ENCODE assay signal across 8 mouse cellular contexts in the genomic region with DNA sequence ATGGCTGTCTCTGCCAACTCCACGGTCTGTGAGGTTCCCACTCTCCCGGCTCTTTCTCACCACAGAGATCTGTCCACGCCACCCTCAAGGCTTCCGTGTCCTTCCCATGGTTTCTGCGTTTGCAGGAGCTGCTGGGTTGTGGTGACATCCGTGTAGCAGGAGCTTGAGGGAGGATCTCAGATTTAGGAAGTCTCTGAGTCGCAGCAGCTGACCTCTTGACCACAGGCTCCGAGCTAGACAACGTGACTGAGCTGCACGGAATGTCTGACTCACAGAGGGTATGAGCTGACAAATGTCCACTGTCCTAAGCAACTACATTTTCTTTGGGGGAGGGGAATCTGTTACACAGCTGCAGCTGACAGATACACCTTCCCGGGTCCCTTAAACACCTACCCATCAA. TPM values are rescaled to one million over a fixed set of nuclear protein-coding genes. Genes with fewer than 3 reads are reported as not detected.
A peak's percentile ranks its signal among the peaks of the same experiment; 100 is the strongest.
DNase-seq lines count a peak whose midpoint lies in the region; ATAC-seq and TF ChIP-seq lines count a peak whose summit lies in the region.

A gene (minus strand): TSS at position 236 of the 400 bp plus-strand sequence.

- no peaks in the 10 kb centered on the region for H3K36me3 ChIP-seq in heart, embryonic 15.5 days
- H3K36me3 ChIP-seq in midbrain, embryonic 16.5 days (ENCODE audit: control insufficient read depth, insufficient read depth, low read length), result no peaks in the 10 kb centered on the region

- TF ChIP-seq CTCF in bone marrow macrophage, adult 2 months (IDR thresholded peaks at IDR 0.05; ENCODE audit: low read depth, low read length), result no peak

- peak within 1 kb of the TSS; percentile 87 for H3K27ac ChIP-seq in bone marrow macrophage, adult 2 months (ENCODE audit: insufficient read depth, low read depth, low read length)
- peak within 1 kb of the TSS; percentile 67; the same call in 1 of the 2 replicates for H3K27ac ChIP-seq in heart, embryonic 15.5 days
- no peak within 1 kb of the TSS for H3K27ac ChIP-seq in midbrain, embryonic 16.5 days (ENCODE audit: low read length)

- peaks cover 59% of the 10 kb centered on the region for H3K4me1 ChIP-seq in bone marrow macrophage, adult 2 months (ENCODE audit: control insufficient read depth, insufficient read depth, low read length)
- peaks cover 47% of the 10 kb centered on the region for H3K4me1 ChIP-seq in heart, embryonic 15.5 days (replicated peaks)
- no peaks in the 10 kb centered on the region for H3K4me1 ChIP-seq in midbrain, embryonic 16.5 days (ENCODE audit: control insufficient read depth, insufficient read depth, low read length)

- no peak within 1 kb of the TSS for H3K4me2 ChIP-seq in heart, embryonic 15.5 days
- no peak within 1 kb of the TSS for H3K4me2 ChIP-seq in midbrain, embryonic 16.5 days (ENCODE audit: low read length)

- H3K27me3 ChIP-seq in heart, embryonic 15.5 days, result no peaks in the 10 kb centered on the region
- no peaks in the 10 kb centered on the region for H3K27me3 ChIP-seq in midbrain, embryonic 16.5 days (ENCODE audit: control insufficient read depth, insufficient read depth, low read depth, low read length)

- no peaks in the 10 kb centered on the region for H3K9me3 ChIP-seq in heart, embryonic 15.5 days (replicated peaks)
- no peaks in the 10 kb centered on the region for H3K9me3 ChIP-seq in midbrain, embryonic 16.5 days (replicated peaks; ENCODE audit: control insufficient read depth, low read length, poor library complexity, severe bottlenecking)

- ATAC-seq in heart, embryonic 15.5 days (replicated peaks; ENCODE audit: insufficient number of reproducible peaks, insufficient read depth, low FRiP score, low read depth), result no peak
- ATAC-seq in midbrain, embryonic 16.5 days, result no peak

- intact Hi-C loops in gastrocnemius, postnatal 36 days (cut with DNase I), result no loop called here

- TF ChIP-seq POLR2A in bone marrow macrophage, adult 2 months (IDR thresholded peaks at IDR 0.05; ENCODE audit: borderline replicate concordance, low read depth, low read length), result no peak

- 69% methylated on average over 11 of the region's 11 CpGs for WGBS in heart, embryonic 15.5 days
- 85% methylated on average over 11 of the region's 11 CpGs for WGBS in midbrain, embryonic 16.5 days

- H3K4me3 ChIP-seq in bone marrow macrophage, adult 2 months (ENCODE audit: insufficient read depth, low read length), result peak within 1 kb of the TSS; percentile 64
- no peak within 1 kb of the TSS for H3K4me3 ChIP-seq in heart, embryonic 15.5 days
- H3K4me3 ChIP-seq in midbrain, embryonic 16.5 days (ENCODE audit: low read depth, low read length), result no peak within 1 kb of the TSS

- peak; percentile 91 for DNase-seq in 3T3-L1 (ENCODE audit: low read depth, low spot score)
- DNase-seq in kidney, postnatal 4 days, result peak; percentile 27 to 48
- no peak for DNase-seq in gastrocnemius, postnatal 36 days
- DNase-seq in layer of hippocampus, postnatal 36 days, result no peak
- no peak for DNase-seq in ovary, postnatal 10 days (ENCODE audit: low spot score)

- no peak within 1 kb of the TSS for H3K9ac ChIP-seq in heart, embryonic 15.5 days
- no peak within 1 kb of the TSS for H3K9ac ChIP-seq in midbrain, embryonic 16.5 days (ENCODE audit: low read depth, low read length)

RNA-seq across cellular contexts. Expression of the gene that starts here (rescaled TPM):
- 60.2 and 65.0 TPM in 2 replicates for polyA plus RNA-seq in bone marrow macrophage, adult 2 months (2012; ENCODE audit: insufficient read depth, insufficient read length, missing spikeins)
- 48.4 and 59.1 TPM in 2 replicates for polyA plus RNA-seq in heart, embryonic 15.5 days (2015; fragmentation: Nextera tagmentation; extraction: Ambion mirVana)
- 35.6 and 37.8 TPM in 2 replicates for polyA plus RNA-seq in midbrain, embryonic 16.5 days (2015; fragmentation: Nextera tagmentation; extraction: Ambion mirVana)
- under 1 TPM; 0.64 to 0.84 TPM for total RNA-seq in gastrocnemius, postnatal 36 days (2021)
- 1 to 10 TPM in 1 of 2 experiments, under 1 TPM in 1; 0.50 to 1.0 TPM for total RNA-seq in layer of hippocampus, postnatal 36 days (2021)

Comparison
In these comparisons a context has a peak if more than half of its experiments do, and no peak if none do; other contexts are left out.
1. DNase-seq: peak in 3T3-L1 (single experiment) and kidney, postnatal 4 days (2 of 2); none in gastrocnemius, postnatal 36 days (0 of 2), layer of hippocampus, postnatal 36 days (0 of 2) and ovary, postnatal 10 days (single experiment).